Mouse (Mus musculus) liver (tissue): ENCODE data around the gene Cap2.
A peak's percentile ranks its signal among the peaks of the same experiment; 100 is the strongest.

ENCODE experiments used
- DNase-seq: peaks from one replicate; pipeline ENCODE4 v3.0.0-alpha.2; 2020; ENCODE audit warnings: mixed read lengths

Cap2 gene

DNA sequence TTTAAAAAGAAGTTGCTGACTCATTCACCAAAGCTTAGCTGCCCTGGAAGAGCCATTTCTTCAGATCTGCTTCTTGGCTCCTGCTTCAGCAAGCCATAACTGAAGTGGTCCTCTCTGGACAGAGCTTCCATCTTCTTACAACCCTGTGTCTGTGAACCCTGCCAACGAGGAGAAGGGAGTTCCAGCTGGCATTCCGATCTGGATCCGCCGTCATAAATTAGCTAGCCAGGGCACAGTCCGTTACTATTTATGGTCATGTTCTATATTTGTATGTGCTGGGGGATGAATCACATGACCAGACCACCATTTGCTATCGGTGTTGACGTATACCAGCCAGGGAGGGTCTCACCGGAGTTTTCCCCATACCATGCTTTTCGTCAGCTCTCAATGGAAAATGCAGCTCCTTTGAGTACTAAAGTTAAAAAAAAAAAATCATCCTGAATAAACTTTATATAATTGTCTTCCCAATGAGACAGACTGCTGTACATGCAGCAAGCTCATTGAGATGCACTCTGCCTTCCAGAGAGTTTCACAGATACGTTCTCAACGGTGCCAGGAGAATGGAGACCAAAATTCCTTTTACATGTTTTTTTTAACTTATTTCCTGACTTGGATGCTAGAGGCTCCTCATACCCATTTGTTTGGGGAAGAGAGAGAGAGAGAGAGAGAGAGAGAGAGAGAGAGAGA, 70.5 kb downstream of the Cap2 start:
- peak; percentile 5 for DNase-seq

DNA sequence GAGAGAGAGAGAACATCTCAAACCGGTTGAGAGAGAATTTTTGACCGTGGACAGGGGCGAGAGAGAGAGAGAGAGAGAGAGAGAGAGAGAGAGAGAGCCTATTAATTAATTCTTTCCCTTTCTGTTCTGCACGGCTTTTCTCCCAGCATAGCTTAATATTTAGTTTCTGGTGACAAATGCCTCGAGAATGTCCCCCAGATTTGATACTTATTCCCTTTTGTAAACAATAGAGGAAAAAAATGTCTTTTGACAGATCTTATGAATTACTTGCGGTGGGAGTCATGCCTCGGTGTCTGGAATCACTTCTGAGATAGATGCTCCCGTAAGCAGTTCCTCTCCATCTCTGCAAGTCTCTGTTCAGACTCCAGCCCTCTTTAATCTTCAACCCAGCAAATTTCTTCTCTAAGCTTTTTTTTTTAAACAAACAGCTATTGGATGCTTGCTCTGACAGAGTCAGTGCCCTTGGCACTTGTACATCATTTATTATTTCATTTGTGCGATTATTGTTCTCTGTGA, 71.1 kb downstream of the Cap2 start:
- DNase-seq = no peak

DNA sequence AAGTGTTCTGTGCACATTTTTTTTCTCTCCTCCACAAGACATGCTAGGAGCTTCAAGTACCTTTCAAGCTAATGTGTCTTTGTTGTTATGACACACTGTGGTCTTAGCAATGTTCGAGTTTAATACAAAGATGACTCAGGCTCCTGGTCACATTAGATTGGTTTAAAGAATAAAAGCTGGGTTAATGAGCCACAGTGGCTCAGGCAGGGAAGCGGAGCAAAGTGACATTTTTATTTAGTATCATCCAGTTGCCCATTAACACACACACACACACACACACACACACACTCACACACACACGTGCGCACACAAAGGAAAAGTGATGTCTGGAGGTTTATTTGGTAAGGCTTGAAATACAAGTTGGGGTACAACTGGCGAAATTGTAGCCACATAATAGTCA, 72.6 kb downstream of the Cap2 start:
- DNase-seq = no peak

DNA sequence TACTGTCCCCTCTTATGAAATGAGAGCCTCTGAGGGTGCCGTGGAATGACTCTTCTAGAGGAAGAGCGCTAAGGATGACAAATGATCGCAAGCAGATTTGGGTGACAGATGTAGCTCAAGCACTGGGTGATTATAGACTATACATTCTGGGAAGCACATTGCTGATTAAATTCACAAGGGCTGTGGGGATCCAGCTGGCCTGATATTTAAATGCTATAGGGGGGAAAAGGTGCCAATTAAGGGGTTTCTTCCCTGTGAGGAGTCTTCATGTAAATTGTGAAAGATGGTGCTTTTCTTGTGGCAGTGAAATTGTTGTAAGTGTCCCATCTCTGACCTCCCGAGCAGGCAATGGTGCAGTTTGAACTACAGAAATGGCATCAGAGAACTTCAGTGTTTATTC, 73.1 kb downstream of the Cap2 start:
- no peak for DNase-seq

DNA sequence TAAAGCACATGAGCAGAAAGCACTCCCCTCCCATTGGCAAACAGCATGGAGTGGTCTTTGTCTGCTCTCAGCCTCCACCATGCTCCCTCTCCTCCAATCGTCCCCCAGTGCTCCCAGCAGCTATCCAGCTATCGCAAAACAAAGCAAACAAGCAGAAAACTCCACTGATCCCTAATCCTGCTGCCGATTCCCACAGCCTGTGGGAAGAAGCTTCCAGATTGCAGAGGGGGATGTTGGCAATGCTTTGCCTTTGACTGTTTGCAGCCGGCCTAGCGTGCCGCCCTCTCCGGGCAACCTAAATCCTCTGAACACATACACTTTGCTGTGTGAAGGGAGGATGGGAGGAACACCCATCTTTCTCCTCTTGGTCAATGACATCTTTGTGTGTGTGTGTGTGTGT, 83.2 kb downstream of the Cap2 start:
- no peak for DNase-seq

DNA sequence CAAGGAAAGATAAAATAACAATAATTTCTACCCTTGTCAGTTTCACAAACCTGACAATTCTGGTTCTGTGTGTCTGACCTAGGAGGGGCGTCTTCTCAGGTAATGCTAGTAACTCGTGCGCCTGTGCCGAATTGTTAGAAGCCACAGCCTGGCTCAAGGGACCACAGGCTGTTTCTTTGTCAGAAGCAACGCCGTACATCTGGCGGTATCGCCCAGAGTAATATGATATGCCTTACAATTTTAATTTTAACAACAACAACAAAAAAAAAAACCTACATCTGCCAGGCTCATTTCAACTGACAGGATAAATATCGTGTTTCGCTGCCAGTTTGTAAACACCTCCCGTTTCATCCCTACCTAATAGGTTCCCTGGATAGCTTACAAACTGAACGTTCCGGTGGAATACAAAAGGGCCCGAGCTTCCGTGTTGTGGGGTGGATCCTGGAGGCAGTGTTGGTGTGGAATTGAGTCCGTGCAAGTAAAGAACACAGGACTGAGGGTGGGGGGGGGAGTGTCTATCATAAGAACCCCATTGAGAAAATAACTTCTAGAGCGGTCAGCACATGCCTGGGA, 86.2 kb downstream of the Cap2 start:
- DNase-seq = no peak

DNA sequence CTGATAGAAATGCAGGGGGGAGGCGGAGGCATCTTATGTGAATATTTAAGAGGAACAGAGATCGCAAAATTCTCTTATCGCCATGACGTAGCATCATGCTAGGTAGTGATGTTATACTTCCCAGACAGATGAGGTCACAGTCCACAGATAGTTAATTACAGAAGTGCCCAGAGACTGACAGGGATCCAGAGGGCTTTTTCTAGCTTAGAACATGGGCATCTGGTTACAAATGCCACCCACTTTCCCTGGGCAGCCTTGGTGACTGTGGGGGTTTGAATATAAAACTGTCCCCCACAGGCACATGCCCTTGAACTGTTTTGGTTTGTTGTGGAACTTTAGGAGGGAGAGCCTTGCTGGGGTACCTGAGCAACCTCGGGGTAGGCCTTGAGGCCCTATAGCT, 87.0 kb downstream of the Cap2 start:
- no peak for DNase-seq

DNA sequence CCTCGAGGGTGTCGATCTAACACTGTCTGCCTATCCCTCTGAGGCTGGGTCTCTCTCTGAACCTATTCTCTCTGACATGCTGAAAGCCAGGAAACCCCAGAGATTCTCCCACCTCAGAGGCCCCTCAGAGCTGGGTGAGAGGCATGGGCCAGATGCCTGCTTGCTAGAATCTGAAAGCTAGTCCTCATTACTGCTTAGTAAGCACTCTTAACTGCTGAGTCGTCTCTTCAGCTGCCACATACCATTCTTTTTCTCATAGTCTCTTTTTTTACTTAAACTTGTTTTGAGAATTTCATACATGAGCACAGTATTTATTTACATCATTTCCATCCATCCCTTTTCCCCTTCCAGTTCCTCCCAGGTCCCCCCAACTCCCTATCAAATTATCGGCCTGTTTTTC, 89.2 kb downstream of the Cap2 start:
- DNase-seq = no peak

DNA sequence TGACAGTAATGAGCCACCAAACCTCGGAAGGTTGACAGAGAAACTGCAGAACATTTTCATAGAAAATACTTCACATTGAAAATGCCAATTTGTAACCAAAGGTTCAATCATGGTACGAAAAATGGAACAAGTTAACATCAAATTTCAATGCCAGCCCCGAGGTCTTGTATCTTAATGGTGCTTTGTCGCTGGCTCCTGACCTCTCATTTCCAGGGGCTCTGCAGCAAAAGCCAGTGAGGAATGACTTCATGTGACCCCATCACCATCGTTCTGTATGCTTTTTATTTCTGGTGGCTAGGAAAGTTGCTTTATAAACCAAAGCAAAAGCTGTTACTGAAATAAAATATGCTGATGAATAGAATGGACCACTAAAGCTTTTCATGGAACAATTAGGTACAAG, 99.0 kb downstream of the Cap2 start:
- no peak for DNase-seq

DNA sequence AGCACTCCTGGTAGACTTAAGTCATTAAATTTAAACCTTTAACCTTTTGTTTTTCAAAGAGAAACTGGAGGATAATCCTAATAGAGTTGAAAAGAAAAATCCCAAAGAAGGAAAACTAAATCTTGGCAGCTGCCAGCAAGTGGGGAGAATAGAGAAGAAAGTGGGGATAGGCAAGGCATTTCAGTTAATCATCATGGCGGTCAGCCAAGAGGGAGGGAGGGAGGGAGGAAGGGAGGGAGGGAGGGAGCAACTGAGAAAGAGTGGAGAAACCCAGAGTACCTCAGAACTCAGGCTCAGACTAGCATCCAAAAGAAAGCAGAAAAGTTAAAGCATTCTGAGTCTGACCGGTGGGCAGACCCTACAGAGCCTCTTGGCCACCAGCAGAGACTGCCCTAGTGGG, 99.7 kb downstream of the Cap2 start:
- no peak for DNase-seq

DNA sequence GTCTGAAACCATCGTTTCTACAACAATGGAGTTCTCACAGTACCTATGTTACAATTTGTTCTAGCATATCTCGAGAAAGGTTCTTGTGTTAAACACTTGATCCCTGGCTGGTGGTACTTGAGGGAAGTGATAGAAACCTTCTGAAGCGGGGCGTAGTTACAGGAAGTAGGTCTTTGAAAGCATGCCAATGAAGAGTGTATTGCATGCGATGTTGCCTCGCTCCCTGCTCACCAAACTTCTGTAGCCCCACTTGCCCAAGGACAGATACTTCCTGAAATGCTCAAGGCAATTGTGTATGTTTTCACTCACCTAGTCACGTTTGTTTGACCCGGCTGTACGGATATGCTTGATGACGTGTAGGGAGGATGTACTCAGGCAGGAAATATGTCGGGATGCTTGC, 101.0 kb downstream of the Cap2 start:
- no peak for DNase-seq

DNA sequence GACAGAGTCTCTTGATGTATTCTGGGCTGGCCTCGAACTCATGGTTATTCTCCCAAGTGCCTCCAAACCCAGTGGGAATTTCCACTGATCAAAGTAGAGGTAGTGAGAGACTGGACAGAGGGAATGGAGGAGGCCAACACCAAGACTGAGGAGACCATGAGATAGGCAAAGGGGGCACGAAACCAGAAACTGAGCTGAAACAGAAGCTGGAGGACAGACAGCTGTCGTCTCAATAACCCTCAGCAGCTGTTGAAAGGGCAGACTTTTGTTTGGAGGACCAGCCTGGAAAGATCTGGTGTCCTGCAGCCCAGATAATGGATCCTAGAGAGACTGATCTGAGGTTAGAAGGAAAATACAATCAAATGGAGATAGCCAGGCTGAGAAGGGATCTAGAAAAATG, 109.4 kb downstream of the Cap2 start:
- DNase-seq = no peak

DNA sequence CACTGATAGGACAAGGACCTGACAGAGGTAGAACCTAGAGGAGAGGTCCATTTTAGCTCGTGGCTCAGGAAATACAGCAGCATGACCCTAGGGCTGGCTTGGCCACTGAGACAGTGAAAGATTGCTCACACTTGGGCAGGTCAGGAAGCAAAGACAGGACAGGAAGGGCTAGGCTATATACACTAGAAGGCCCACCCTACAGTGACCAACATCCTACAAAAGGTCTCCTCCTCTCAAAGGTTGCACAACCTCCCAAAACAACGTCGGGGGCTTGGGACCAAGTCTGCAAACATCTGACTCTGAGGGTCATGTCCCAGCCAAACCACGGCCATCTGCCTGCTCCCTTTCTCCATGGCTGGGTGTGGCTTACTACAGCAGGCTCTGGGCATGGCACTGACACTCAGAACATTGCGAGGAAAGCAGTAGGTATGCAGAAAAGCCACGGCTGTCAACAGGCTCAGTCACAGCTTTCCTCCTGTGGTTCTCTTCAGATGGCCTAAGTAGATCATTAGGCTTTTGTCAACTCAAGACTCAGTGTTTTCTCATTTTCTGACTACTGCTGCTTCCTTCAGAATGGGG, 112.1 kb downstream of the Cap2 start:
- no peak for DNase-seq

DNA sequence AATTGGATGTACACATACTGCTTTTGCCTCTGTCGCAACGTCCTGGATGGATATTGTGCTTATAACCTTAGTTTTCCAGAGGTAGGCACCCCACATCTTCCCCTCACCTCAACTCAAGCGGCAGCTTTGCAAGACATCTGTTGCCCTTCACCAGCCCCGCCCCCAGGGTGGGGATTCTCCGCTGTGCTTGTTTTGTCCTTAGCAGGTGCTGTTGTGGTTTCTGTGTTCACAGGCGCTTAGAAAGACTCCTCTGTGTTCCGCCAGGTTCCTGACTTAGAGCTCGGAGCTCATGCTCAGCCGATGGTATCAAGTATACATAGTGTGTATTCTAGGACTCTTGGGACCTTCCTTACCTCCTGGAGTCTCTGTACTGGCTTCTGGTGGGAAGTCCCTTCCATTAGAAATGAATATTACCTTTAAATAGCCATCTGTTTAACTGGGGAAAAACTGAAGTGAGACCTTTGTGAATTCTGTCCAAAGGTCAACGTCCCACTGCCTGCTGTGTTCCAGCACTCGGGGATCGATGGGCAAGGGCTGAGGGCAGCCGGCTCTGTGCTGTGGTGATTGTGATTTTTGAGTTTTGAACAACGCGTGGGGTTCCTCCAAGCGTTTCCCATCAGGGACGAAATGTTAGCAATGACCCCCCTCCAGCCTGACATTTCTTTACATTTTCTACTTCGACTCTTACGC, 115.2 kb downstream of the Cap2 start:
- DNase-seq = no peak

DNA sequence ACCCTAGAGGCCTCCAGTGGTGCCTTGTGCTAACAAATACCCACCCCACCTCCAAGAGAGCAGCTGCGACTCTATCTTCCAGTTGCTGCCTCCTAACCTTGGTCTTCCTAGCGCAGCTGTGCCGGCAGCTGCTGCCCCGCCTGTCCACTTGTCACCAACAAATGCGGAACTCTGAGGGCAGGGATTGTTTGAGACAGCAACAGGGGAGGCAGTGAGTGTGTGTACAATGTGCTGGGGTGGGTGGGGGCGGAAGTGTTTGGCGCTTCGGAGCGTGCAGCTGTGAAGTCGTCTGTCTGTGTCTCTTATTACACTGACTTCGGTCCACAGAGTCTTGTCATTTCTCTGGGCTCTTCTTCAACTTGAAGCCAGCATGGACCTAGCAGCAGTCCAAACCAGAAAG, 118.0 kb downstream of the Cap2 start:
- peak; percentile 19 for DNase-seq

DNA sequence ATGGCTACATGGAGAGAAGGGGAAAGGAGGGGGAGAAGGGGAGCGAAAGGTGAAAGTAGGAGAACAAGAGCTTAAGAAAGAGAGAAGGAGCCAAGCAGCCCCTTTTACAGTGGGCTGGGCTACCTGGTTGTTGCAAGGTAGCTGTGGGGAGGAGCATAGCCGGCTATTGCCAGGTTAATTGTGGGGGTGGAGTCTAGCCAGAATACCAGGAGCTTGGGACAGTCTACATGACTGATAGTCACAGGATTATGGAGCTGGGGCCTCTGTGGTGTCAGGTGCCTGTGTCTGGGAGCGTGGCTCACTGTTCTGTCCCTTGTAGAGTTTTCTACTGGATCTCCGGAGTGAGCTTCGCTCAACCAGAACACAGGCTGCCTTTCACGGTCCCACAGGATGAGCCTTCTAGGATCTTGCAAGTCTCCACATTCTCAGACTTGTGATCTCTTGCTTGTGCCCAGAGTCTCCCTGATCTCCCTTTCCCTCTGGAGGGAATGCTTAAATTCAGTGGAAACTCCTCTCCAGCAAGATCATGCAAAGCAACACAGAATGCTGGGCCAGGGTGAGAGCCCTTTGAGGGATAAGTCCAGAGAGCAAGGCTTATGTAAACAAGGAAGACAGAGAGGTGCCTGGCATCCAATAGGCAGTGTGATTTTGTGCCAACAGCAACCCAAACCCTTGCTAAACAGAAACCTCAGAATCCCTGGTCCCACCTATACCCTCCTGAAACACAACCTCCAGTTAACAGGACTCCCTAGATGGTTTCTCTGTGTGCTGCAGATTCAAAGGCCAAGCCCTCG, 119.5 kb downstream of the Cap2 start:
- DNase-seq = no peak

DNA sequence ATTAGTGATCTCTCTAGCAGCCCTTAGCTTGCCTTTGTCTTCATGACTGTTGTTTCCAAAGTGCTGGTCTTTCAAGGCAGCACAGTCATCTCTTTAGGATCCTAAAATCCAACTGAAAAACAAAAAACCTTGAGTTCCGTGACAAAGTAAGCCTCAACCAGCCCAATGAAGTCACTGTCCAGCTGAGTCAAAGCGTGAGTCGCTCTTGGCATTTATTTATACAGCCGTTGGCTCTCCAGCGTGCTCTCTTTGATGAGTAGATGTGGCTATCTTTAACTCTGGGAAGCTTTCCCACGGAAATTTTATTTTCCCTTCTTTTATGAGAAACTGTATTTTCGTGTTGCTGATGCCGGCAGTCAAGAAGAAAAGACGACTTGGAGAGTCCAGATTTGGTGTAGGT, 125.0 kb downstream of the Cap2 start:
- no peak for DNase-seq

DNA sequence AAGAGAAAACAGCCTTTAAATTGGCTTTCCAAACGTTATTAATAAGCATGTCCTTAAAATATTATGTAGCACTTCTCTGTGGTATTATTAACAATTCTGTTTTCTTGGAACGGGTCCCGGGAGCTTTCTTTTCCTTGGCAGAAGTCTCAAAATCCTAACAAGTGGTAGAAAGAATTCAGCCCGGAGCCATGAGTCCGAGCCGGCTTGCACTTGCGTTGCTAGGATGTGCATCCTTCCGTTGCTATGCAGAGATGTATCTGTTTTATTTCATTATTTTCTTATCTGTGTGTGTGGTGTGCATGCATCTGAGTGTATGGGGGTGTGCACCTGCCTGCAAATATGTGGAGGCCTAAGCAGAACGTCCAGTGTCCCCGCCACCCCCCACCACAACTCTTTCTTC, 126.2 kb downstream of the Cap2 start:
- no peak for DNase-seq

DNA sequence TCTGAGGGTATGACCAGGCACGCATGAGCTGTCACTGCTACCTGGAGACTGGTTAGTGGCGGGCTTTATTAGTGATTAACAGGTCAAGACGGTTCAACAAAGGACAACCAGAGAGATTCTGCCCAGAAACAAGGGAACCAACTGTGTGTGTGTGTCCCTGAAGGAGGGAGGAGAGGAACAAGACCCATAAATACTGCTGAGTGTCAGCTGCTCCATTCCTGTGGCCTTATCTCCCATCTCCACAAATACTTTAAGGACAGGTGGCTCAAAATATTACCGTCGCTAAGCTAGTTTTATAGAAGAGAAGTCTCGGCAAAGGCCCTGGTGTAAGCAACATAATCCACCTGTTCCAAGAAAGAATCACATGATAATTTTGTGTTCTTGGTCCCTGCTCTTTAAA, 127.7 kb downstream of the Cap2 start:
- no peak for DNase-seq

DNA sequence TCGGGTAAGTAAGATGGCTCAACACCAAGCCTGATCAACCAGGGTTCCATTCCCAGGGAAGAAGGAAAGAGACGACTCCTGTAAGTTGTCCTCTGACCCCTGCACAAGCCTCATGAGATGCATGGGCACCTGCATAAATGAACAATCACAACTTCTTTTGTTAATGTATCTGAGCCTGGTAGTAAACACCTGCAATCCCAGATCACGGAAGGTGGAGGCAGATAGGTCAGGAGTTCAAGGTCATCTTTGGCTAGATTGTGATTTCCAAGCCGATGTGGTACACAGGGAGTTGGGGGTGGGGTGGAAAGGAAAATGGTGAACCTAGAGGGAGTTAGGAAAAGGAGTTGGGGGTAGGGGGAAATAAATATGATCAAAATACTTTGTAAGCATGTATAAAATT, 131.1 kb downstream of the Cap2 start:
- DNase-seq = no peak

DNA sequence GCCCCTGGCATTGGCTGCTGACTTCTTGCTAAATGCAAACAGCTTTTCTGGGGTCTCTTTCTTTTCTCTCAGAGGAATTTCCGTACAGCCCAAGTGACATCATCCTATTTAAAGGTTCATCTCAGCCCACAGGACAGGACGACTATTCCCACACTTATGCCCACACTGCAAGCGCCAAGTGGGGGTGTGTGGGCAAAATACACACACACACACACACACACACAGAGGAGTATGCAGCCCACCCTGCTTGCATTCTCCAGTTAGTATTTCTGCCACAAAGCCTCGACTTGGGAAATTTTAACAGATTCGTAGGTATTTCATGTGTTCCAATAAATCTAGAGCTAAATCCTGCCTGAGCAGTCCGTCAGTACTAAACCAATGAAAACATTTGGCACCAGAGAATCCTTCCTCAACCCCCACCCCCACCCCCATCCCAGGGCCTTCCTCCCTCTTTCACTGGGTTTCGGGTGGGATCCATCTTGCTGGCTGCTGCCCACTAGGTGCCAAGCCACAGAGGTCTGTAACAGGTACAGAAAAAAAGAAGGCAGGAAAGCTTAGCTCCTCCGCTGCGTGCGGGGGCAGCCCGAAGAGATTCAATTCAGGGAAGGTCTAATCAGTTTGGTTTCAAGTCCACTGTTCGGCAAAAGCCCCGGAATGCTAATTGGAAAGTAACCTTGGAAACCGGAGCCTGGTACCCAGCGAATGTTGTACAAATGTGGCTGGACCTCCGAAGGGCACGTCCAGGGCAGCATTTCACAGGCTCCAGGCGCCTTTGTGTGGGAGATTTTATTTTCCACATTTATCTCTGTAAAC, 131.9 kb downstream of the Cap2 start:
- DNase-seq = no peak

DNA sequence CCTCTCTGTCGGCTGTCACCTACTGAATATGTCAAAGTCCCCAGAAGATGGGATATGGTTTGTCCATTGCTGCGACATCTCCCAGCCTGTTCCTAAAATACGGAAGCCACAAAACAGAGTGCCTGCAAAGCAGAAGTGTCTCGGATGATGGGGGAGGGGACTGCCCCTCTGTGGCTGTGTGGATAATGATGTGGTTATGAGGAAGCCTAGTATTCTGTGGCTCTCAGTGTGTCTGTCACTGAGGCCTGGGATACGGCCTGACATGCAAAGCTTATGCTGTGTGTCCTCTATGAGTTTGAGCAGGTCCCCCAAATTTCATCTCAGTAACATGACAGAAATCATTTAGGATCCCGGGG, 132.5 kb downstream of the Cap2 start:
- peak; percentile 40 for DNase-seq
